Comparison of ENCODE assay signal across 29 mouse cellular contexts in the genomic region with DNA sequence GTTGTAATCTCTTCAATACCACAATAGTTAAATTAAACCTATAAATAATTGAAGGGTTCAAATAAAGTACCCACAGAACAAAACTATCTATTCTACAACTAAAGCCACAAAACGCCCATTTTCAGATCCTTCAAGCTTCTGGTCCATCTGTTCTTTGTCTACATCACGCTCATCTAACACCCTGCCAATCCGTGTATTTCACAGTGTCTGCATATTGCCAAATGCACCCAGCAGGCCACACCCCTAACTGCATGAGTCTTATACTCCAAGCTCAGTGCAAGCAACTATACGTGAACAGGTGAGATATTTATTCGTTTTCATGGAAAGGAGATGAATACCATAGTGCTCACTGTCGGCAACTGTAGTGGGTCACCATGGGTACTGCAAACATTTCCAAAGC. TPM values are rescaled to one million over a fixed set of nuclear protein-coding genes. Genes with fewer than 3 reads are reported as not detected.
DNase-seq lines count a peak whose midpoint lies in the region; ATAC-seq lines count a peak whose summit lies in the region.
"Had no signal": no experiment of that assay in that cellular context is flagged by ENCODE, and none has a peak within 500 bp of the region (broad histone marks: within the 10 kb centered on the region; RNA-seq: fewer than 3 reads in every experiment).

No protein-coding gene starts in this region.

- no peak overlapping the region for H3K9ac ChIP-seq in forebrain, embryonic 14.5 days (ENCODE audit: low read length)
- no peak overlapping the region for H3K9ac ChIP-seq in heart, embryonic 11.5 days (ENCODE audit: low read depth, low read length)
- H3K9ac ChIP-seq: embryonic facial prominence, embryonic 12.5 days; hindbrain, embryonic 12.5 days; intestine, embryonic 15.5 days; liver, embryonic 12.5 days; liver, postnatal 0 days; midbrain, embryonic 13.5 days had no signal

- no peak overlapping the region for H3K4me2 ChIP-seq in forebrain, embryonic 14.5 days (ENCODE audit: low read length)
- H3K4me2 ChIP-seq in heart, embryonic 11.5 days, result no peak overlapping the region
- H3K4me2 ChIP-seq: embryonic facial prominence, embryonic 12.5 days; hindbrain, embryonic 12.5 days; intestine, embryonic 15.5 days; liver, embryonic 12.5 days; midbrain, embryonic 13.5 days had no signal

- peak; percentile 34 to 50 for DNase-seq in cerebellum, adult 18-20 months
- DNase-seq in forebrain, embryonic 14.5 days (ENCODE audit: low spot score), result peak; percentile 47
- DNase-seq in forebrain, embryonic 10.5 days (ENCODE audit: extremely low spot score, low spot score), result no peak
- DNase-seq in layer of hippocampus, adult 9-11 months, result peak; percentile 34
- DNase-seq in layer of hippocampus, adult 8-10 months (ENCODE audit: low spot score in 2 of 2), result no peak
- DNase-seq in lung, postnatal 36 days, result peak; percentile 35
- DNase-seq: adrenal gland, adult 8-10 months; gastrocnemius, postnatal 25 days; heart, adult 11 months; heart, postnatal 36 days; kidney, adult 2 months; kidney, postnatal 36 days; liver, postnatal 0 days; thymus, adult 2 months; thymus, postnatal 36 days had no signal

- 65% methylated on average over 6 of the region's 6 CpGs for WGBS in forebrain, embryonic 14.5 days
- WGBS in forebrain, embryonic 10.5 days, result 94% methylated on average over 6 of the region's 6 CpGs
- 81% methylated on average over 6 of the region's 6 CpGs for WGBS in heart, embryonic 11.5 days (ENCODE audit: insufficient replicate concordance)

- H3K36me3 ChIP-seq in forebrain, embryonic 14.5 days (ENCODE audit: control insufficient read depth, insufficient read depth, low read length), result peaks cover 2% of the 10 kb centered on the region; the same call in 1 of the 2 replicates
- H3K36me3 ChIP-seq in forebrain, embryonic 10.5 days (replicated peaks), result peaks cover 54% of the 10 kb centered on the region
- H3K36me3 ChIP-seq in heart, embryonic 11.5 days (ENCODE audit: control insufficient read depth, insufficient read depth, low read length), result peaks cover 4% of the 10 kb centered on the region; the same call in 1 of the 2 replicates
- H3K36me3 ChIP-seq: intestine, embryonic 15.5 days had no signal

- H3K4me1 ChIP-seq in forebrain, embryonic 14.5 days (ENCODE audit: control insufficient read depth, insufficient read depth, low read length), result no peaks in the 10 kb centered on the region; the same call in 1 of the 2 replicates
- H3K4me1 ChIP-seq in forebrain, embryonic 10.5 days, result no peaks in the 10 kb centered on the region
- no peaks in the 10 kb centered on the region for H3K4me1 ChIP-seq in heart, embryonic 11.5 days (ENCODE audit: control insufficient read depth, insufficient read depth, low read length)
- H3K4me1 ChIP-seq: heart, embryonic 10.5 days; hindbrain, embryonic 12.5 days; intestine, embryonic 15.5 days; liver, embryonic 12.5 days had no signal

- no peak overlapping the region for H3K27ac ChIP-seq in forebrain, embryonic 14.5 days (ENCODE audit: low read depth, low read length)
- H3K27ac ChIP-seq in forebrain, embryonic 10.5 days, result no peak overlapping the region
- H3K27ac ChIP-seq in heart, embryonic 11.5 days (ENCODE audit: low read depth, low read length), result no peak overlapping the region
- H3K27ac ChIP-seq: embryonic facial prominence, embryonic 12.5 days; heart, embryonic 10.5 days; hindbrain, embryonic 12.5 days; hindbrain, postnatal 0 days; intestine, embryonic 15.5 days; liver, embryonic 12.5 days; macrophage; midbrain, embryonic 13.5 days had no signal

- ATAC-seq in cerebellum, adult (ENCODE audit: insufficient number of reproducible peaks, low FRiP score, low TSS enrichment), result no peak
- ATAC-seq in forebrain, embryonic 14.5 days, result peak; percentile 67; the same call in 1 of the 2 replicates
- ATAC-seq in heart, embryonic 11.5 days (replicated peaks; ENCODE audit: insufficient number of reproducible peaks, low FRiP score, low TSS enrichment), result no peak
- ATAC-seq: hindbrain, postnatal 0 days; intestine, embryonic 15.5 days; liver, embryonic 12.5 days; liver, postnatal 0 days; midbrain, embryonic 13.5 days had no signal

- H3K9me3 ChIP-seq in forebrain, embryonic 14.5 days (replicated peaks; ENCODE audit: control insufficient read depth, low read length), result no peaks in the 10 kb centered on the region
- no peaks in the 10 kb centered on the region for H3K9me3 ChIP-seq in forebrain, embryonic 10.5 days
- no peaks in the 10 kb centered on the region for H3K9me3 ChIP-seq in heart, embryonic 11.5 days (replicated peaks; ENCODE audit: control insufficient read depth, low read length)
- H3K9me3 ChIP-seq: embryonic facial prominence, embryonic 12.5 days; heart, embryonic 10.5 days; hindbrain, embryonic 12.5 days; intestine, embryonic 15.5 days; liver, embryonic 12.5 days; midbrain, embryonic 13.5 days had no signal

- H3K4me3 ChIP-seq in forebrain, embryonic 14.5 days (ENCODE audit: low read depth, low read length), result no peak overlapping the region
- no peak overlapping the region for H3K4me3 ChIP-seq in forebrain, embryonic 10.5 days
- H3K4me3 ChIP-seq in heart, embryonic 11.5 days (ENCODE audit: low read depth, low read length), result no peak overlapping the region
- H3K4me3 ChIP-seq: embryonic facial prominence, embryonic 12.5 days; heart, embryonic 10.5 days; hindbrain, embryonic 12.5 days; intestine, embryonic 15.5 days; liver, embryonic 12.5 days; midbrain, embryonic 13.5 days had no signal

- H3K27me3 ChIP-seq in forebrain, embryonic 14.5 days (replicated peaks; ENCODE audit: control insufficient read depth, insufficient read depth, low read length), result no peaks in the 10 kb centered on the region
- no peaks in the 10 kb centered on the region for H3K27me3 ChIP-seq in forebrain, embryonic 10.5 days (ENCODE audit: poor library complexity, severe bottlenecking)
- H3K27me3 ChIP-seq in heart, embryonic 11.5 days (ENCODE audit: control insufficient read depth, insufficient read depth, low read length), result no peaks in the 10 kb centered on the region
- H3K27me3 ChIP-seq: CH12.LX; embryonic facial prominence, embryonic 12.5 days; hindbrain, embryonic 12.5 days; intestine, embryonic 15.5 days; liver, embryonic 12.5 days; midbrain, embryonic 13.5 days had no signal

RNA-seq across cellular contexts. Expression of a gene that starts 25.9 kb away (rescaled TPM):
- polyA plus RNA-seq in forebrain, embryonic 14.5 days (2014; fragmentation: Nextera tagmentation; extraction: Ambion mirVana), result 9.6 and 16.0 TPM in 2 replicates
- 10.3 and 10.8 TPM in 2 replicates for polyA plus RNA-seq in forebrain, embryonic 10.5 days (2016; fragmentation: Nextera tagmentation; extraction: Ambion mirVana)
- 100 to 1,000 TPM in 1 of 4 experiments, 10 to 100 TPM in 3; 63.4 to 103 (median 80.1) TPM for total RNA-seq in layer of hippocampus, adult 8-10 months (2022)
- polyA plus RNA-seq in heart, embryonic 11.5 days (2014; fragmentation: Nextera tagmentation; extraction: Ambion mirVana), result 7.3 and 13.9 TPM in 2 replicates

RNA-seq across cellular contexts. Expression of a gene that starts 52.3 kb away (rescaled TPM):
- polyA plus RNA-seq in forebrain, embryonic 14.5 days (2014; fragmentation: Nextera tagmentation; extraction: Ambion mirVana), result 0.28 and 0.36 TPM in 2 replicates
- polyA plus RNA-seq in forebrain, embryonic 10.5 days (2016; fragmentation: Nextera tagmentation; extraction: Ambion mirVana), result not detected in 2 replicates
- total RNA-seq in layer of hippocampus, adult 8-10 months (2022), result 1 to 10 TPM in 2 of 4 experiments, under 1 TPM in 1, not detected in 1; 0.74 to 1.4 (median 1.1) TPM
- 0.24 TPM in 1 of 2 replicates, not detected in the other for polyA plus RNA-seq in heart, embryonic 11.5 days (2014; fragmentation: Nextera tagmentation; extraction: Ambion mirVana)
- total RNA-seq: hindbrain, postnatal 0 days; megakaryocyte-erythroid progenitor cell, adult 5-6 weeks; monocyte, adult 5-6 weeks had no signal
- polyA plus RNA-seq: C2C12; hindbrain, embryonic 12.5 days; macrophage; midbrain, embryonic 13.5 days had no signal

RNA-seq across cellular contexts. Expression of a gene that starts 56.0 kb away (rescaled TPM):
- polyA plus RNA-seq in forebrain, embryonic 14.5 days (2014; fragmentation: Nextera tagmentation; extraction: Ambion mirVana), result 4.7 and 5.9 TPM in 2 replicates
- polyA plus RNA-seq in forebrain, embryonic 10.5 days (2016; fragmentation: Nextera tagmentation; extraction: Ambion mirVana), result 2.1 and 3.0 TPM in 2 replicates
- 10 to 100 TPM; 43.8 to 55.1 (median 49.5) TPM for total RNA-seq in layer of hippocampus, adult 8-10 months (2022)
- polyA plus RNA-seq in heart, embryonic 11.5 days (2014; fragmentation: Nextera tagmentation; extraction: Ambion mirVana), result 0.80 and 0.90 TPM in 2 replicates

Comparison
In these comparisons a context has a peak if more than half of its experiments do, and no peak if none do; other contexts are left out.
1. DNase-seq: peak in cerebellum, adult 18-20 months (2 of 2), forebrain, embryonic 14.5 days (single experiment), layer of hippocampus, adult 9-11 months (single experiment) and lung, postnatal 36 days (single experiment); none in forebrain, embryonic 10.5 days (single experiment) and layer of hippocampus, adult 8-10 months (0 of 2).